In genomic region chr5:88765587-88765986, GRCm38 (mm10) we compare ENCODE assay signal across 8 mouse cellular contexts. TPM values are rescaled to one million over a fixed set of nuclear protein-coding genes. Genes with fewer than 3 reads are reported as not detected.
A peak's percentile ranks its signal among the peaks of the same experiment; 100 is the strongest.
DNase-seq lines count a peak whose midpoint lies in the region; ATAC-seq and TF ChIP-seq lines count a peak whose summit lies in the region.

No protein-coding gene starts in this region.

- peak overlapping the region; percentile 64 for H3K9ac ChIP-seq in limb, embryonic 15.5 days

- TF ChIP-seq POLR2A in cerebellum, adult 2 months (IDR thresholded peaks at IDR 0.05; ENCODE audit: borderline replicate concordance, insufficient read depth, low read length): no peak
- no peak for TF ChIP-seq POLR2A in spleen, adult 2 months (IDR thresholded peaks at IDR 0.05; ENCODE audit: low read depth, low read length)

- DNase-seq in cerebellum, adult 2 months: no peak
- no peak for DNase-seq in cerebellum, postnatal 4 days (ENCODE audit: low spot score in 2 of 2)
- no peak for DNase-seq in spleen, adult 2 months (ENCODE audit: low read depth in 1 of 2, low spot score in 2 of 2)
- no peak for DNase-seq in spleen, adult 12 weeks (ENCODE audit: low spot score)
- no peak for DNase-seq in layer of hippocampus, postnatal 36 days
- DNase-seq in thymus, postnatal 25 days: no peak

- peaks cover 2% of the 10 kb centered on the region; the same call in 1 of the 2 replicates for H3K36me3 ChIP-seq in spleen, adult 2 months (ENCODE audit: control insufficient read depth, insufficient read depth, low read length)
- peaks cover 6% of the 10 kb centered on the region for H3K36me3 ChIP-seq in limb, embryonic 15.5 days

- H3K27ac ChIP-seq in cerebellum, adult 2 months (ENCODE audit: insufficient read depth, low read length): no peak overlapping the region
- peak overlapping the region; percentile 92 for H3K27ac ChIP-seq in spleen, adult 2 months (ENCODE audit: insufficient read depth, low read length)
- H3K27ac ChIP-seq in limb, embryonic 15.5 days: peak overlapping the region; percentile 87

- no peaks in the 10 kb centered on the region; the same call in 1 of the 2 replicates for H3K4me1 ChIP-seq in cerebellum, adult 2 months (ENCODE audit: control insufficient read depth, insufficient read depth, low read length)
- H3K4me1 ChIP-seq in spleen, adult 2 months (ENCODE audit: control insufficient read depth, insufficient read depth, insufficient read length): peaks cover 6% of the 10 kb centered on the region; the same call in 1 of the 2 replicates
- peaks cover 8% of the 10 kb centered on the region for H3K4me1 ChIP-seq in limb, embryonic 15.5 days

- no peak for TF ChIP-seq CTCF in cerebellum, adult 2 months (IDR thresholded peaks at IDR 0.05; ENCODE audit: borderline replicate concordance, insufficient read depth, low read depth, low read length)
- TF ChIP-seq CTCF in spleen, adult 2 months (IDR thresholded peaks at IDR 0.05; ENCODE audit: extremely low read depth, insufficient read depth, insufficient read length, insufficient replicate concordance): no peak

- peak overlapping the region; percentile 79 for H3K4me3 ChIP-seq in cerebellum, adult 2 months (replicated peaks; ENCODE audit: insufficient read depth, low read depth, low read length)
- H3K4me3 ChIP-seq in spleen, adult 2 months (ENCODE audit: extremely low read depth, insufficient read depth, insufficient read length): peak overlapping the region; percentile 98
- H3K4me3 ChIP-seq in limb, embryonic 15.5 days: peak overlapping the region; percentile 70

- 23% methylated on average over 6 of the region's 6 CpGs for WGBS in cerebellum, adult 2 months
- 6% methylated on average over 6 of the region's 6 CpGs for WGBS in spleen, adult 2 months
- 13% methylated on average over 6 of the region's 6 CpGs for WGBS in limb, embryonic 15.5 days

- ATAC-seq in limb, embryonic 15.5 days (ENCODE audit: insufficient number of reproducible peaks, low FRiP score, low TSS enrichment, low read depth): no peak
- ATAC-seq in inflammation-experienced regulatory T-cells, adult 6 months: no peak

- H3K9me3 ChIP-seq in limb, embryonic 15.5 days: no peaks in the 10 kb centered on the region

- peak overlapping the region; percentile 57 for H3K4me2 ChIP-seq in limb, embryonic 15.5 days

- H3K27me3 ChIP-seq in cerebellum, adult 2 months (ENCODE audit: control insufficient read depth, insufficient read depth, low read length): no peaks in the 10 kb centered on the region
- no peaks in the 10 kb centered on the region for H3K27me3 ChIP-seq in spleen, adult 2 months (ENCODE audit: control insufficient read depth, insufficient read depth, low read length)
- no peaks in the 10 kb centered on the region for H3K27me3 ChIP-seq in limb, embryonic 15.5 days

RNA-seq across cellular contexts. Expression of gene Dck, which starts 0.8 kb away (rescaled TPM):
- polyA plus RNA-seq in cerebellum, adult 2 months (2012; rRNA removed): 16.6 and 17.3 TPM in 2 replicates
- 6.7 and 8.6 TPM in 2 replicates for polyA plus RNA-seq in spleen, adult 2 months (2012; rRNA removed)
- polyA plus RNA-seq in limb, embryonic 15.5 days (2015; fragmentation: Nextera tagmentation; extraction: Ambion mirVana): 36.0 and 37.6 TPM in 2 replicates
- polyA plus RNA-seq in inflammation-experienced regulatory T-cells, adult 6 months (2017; shearing (Covaris generic)): 10 to 100 TPM; 39.4 to 97.7 (median 42.7) TPM
- total RNA-seq in layer of hippocampus, postnatal 36 days (2021): 10 to 100 TPM; 14.6 to 14.8 TPM

RNA-seq across cellular contexts. Expression of gene Mob1b, which starts 44.9 kb away (rescaled TPM):
- polyA plus RNA-seq in cerebellum, adult 2 months (2012; rRNA removed): 11.9 and 12.7 TPM in 2 replicates
- polyA plus RNA-seq in spleen, adult 2 months (2012; rRNA removed): 1.1 and 1.3 TPM in 2 replicates
- 11.0 TPM in 2 replicates for polyA plus RNA-seq in limb, embryonic 15.5 days (2015; fragmentation: Nextera tagmentation; extraction: Ambion mirVana)
- 10 to 100 TPM in 1 of 3 experiments, 1 to 10 TPM in 2; 8.8 to 11.5 (median 8.9) TPM for polyA plus RNA-seq in inflammation-experienced regulatory T-cells, adult 6 months (2017; shearing (Covaris generic))
- 10 to 100 TPM; 31.6 to 32.9 TPM for total RNA-seq in layer of hippocampus, postnatal 36 days (2021)
